Mouse (Mus musculus): ENCODE results near the gene Gpc6.
A peak's percentile ranks its signal among the peaks of the same experiment; 100 is the strongest.

DNA sequence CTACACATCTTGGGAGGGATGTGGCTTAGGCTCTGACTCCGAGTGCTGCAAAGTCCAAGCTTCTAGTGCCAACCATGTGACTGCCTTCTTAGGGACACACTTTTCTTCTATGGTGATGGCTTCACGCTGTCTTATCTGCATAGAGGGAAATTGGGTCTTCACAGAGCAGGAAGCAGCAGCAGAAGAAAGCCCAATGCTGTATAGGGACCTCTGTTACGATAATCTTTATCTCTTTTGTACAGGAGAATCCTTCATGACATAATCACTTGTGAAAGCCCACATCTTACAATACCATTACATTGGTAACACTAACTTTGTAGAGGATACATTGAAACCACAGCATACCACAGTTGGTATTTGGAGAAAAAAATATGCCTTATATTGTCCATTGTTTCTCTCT is 472.1 kb downstream of the Gpc6 start:
- TF ChIP-seq MYB (IDR thresholded peaks at IDR 0.05; ENCODE audit: low read depth, low read length) (no peak), POLR2AphosphoS2 (IDR thresholded peaks at IDR 0.05; ENCODE audit: low read length) (no peak), CTCF (IDR thresholded peaks at IDR 0.05 in 2 of 3, conservative IDR thresholded peaks at IDR 0.05 in 1 of 3; ENCODE audit: control insufficient read depth in 1 of 3, insufficient read depth in 1 of 3, low read depth in 2 of 3, low read length in 3 of 3, poor library complexity in 1 of 3, severe bottlenecking in 1 of 3) (no peak), UBTF (IDR thresholded peaks at IDR 0.05; ENCODE audit: borderline replicate concordance, insufficient read depth, low read depth, low read length) (no peak), KAT2A (conservative IDR thresholded peaks at IDR 0.05; ENCODE audit: low read depth, low read length) (no peak), ETS1 (IDR thresholded peaks at IDR 0.05; ENCODE audit: low read depth, low read length) (peak; percentile 61), MAFK (IDR thresholded peaks at IDR 0.05; ENCODE audit: borderline replicate concordance, low read depth, low read length) (no peak), HCFC1 (IDR thresholded peaks at IDR 0.05; ENCODE audit: low read depth, low read length) (no peak)
